Mouse (Mus musculus) midbrain, embryonic 15.5 days (tissue): ENCODE measurements around the gene Pus3. TPM values are rescaled to one million over a fixed set of nuclear protein-coding genes. Genes with fewer than 3 reads are reported as not detected.

ENCODE experiments used
- ATAC-seq: fragments of 200-750 bp; cut with Nextera tagmentation; replicated peaks from 2 replicates; pipeline ENCODE4 v1.8.0; 2017; ENCODE audit warnings: moderate TSS enrichment
- H3K27ac ChIP-seq: fragments of 300-500 bp; sonication (generic); 2 replicates; pipeline ENCODE4 v1.5.1; 2015; ENCODE audit warnings: mild to moderate bottlenecking, inconsistent platforms
- H3K27me3 ChIP-seq: fragments of 300-500 bp; sonication (generic); replicated peaks from 2 replicates; pipeline ENCODE4 v1.6.1; 2015; ENCODE audit warnings: inconsistent platforms
- H3K36me3 ChIP-seq: fragments of 300-500 bp; sonication (generic); replicated peaks from 2 replicates; pipeline ENCODE4 v1.6.1; 2015; ENCODE audit warnings: inconsistent platforms
- H3K4me1 ChIP-seq: fragments of 300-500 bp; sonication (generic); 2 replicates; pipeline ENCODE4 v1.6.1; 2015; ENCODE audit warnings: inconsistent platforms
- H3K4me2 ChIP-seq: fragments of 300-500 bp; sonication (generic); 2 replicates; pipeline ENCODE4 v1.6.1; 2015; ENCODE audit warnings: inconsistent platforms, mild to moderate bottlenecking, moderate library complexity
- H3K4me3 ChIP-seq: fragments of 300-500 bp; sonication (generic); 2 replicates; pipeline ENCODE4 v1.5.1; 2015; ENCODE audit warnings: mild to moderate bottlenecking, inconsistent platforms
- H3K9ac ChIP-seq: fragments of 300-500 bp; sonication (generic); 2 replicates; pipeline ENCODE4 v1.6.1; 2015; ENCODE audit warnings: mild to moderate bottlenecking, inconsistent platforms
- H3K9me3 ChIP-seq: fragments of 300-500 bp; sonication (generic); 2 replicates; pipeline ENCODE4 v1.6.1; 2016; ENCODE audit warnings: inconsistent platforms
- WGBS: fragments of 180-500 bp; shearing (Covaris S2); methylation state at CpG from one replicate; pipeline ENCODE4 v1.1.7; 2015; ENCODE audit warnings: mixed read lengths; 5-methylcytosine and 5-hydroxymethylcytosine counted together
- polyA plus RNA-seq: library from polyadenylated mRNA; unstranded; fragments of >200 nt; fragmentation: Nextera tagmentation; extraction: Ambion mirVana; gene quantifications from 2 replicates; pipeline ENCODE4 v1.2.1, GENCODE M21; 2015

Pus3 gene
- polyA plus RNA-seq, 1 experiment from 2014 or later, result 14.8 TPM

GRCm38 (mm10) chr9:35533266-35533665 is 25.1 kb upstream of the Pus3 start:
- no peaks in the 10 kb centered on the region for H3K27me3 ChIP-seq
- no peak for ATAC-seq
- H3K4me2 ChIP-seq, result no peak overlapping the region
- H3K9ac ChIP-seq, result no peak overlapping the region
- H3K4me3 ChIP-seq, result no peak overlapping the region
- WGBS, result 82% methylated on average over 9 of the region's 9 CpGs
- no peak overlapping the region for H3K27ac ChIP-seq
- no peaks in the 10 kb centered on the region for H3K9me3 ChIP-seq
- no peaks in the 10 kb centered on the region for H3K36me3 ChIP-seq
- no peaks in the 10 kb centered on the region for H3K4me1 ChIP-seq

DNA sequence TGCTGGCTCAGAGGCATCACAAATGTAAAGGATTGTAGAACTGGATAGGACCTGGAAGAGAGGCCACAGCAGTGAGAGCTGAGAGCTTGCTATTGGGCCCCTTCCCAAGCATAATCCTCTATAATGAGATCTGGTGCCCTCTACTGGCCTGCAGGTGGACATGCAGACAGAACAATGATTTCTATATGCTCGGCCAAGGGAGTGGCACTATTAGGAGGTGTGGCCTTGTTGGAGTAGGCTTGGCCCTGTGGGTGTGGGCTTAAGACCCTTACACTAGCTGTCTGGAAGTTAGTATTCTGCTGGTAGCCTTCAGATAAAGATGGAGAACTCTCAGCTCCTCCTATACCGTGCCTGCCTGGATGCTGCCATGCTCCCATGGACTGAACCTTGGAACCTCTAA is 23.3 kb upstream of the Pus3 start:
- Histone ChIP-seq H3K27ac (no peak overlapping the region), H3K4me1 (no peaks in the 10 kb centered on the region), H3K4me3 (no peak overlapping the region), H3K27me3 (no peaks in the 10 kb centered on the region), H3K9ac (no peak overlapping the region), H3K9me3 (no peaks in the 10 kb centered on the region), H3K36me3 (0 out of 2 replicates have a peak, but pooled peaks cover 3% of the 10 kb centered on the region), H3K4me2 (no peak overlapping the region)
- 8% methylated on average over 2 of the region's 2 CpGs for WGBS
- peak; percentile 90 for ATAC-seq

DNA sequence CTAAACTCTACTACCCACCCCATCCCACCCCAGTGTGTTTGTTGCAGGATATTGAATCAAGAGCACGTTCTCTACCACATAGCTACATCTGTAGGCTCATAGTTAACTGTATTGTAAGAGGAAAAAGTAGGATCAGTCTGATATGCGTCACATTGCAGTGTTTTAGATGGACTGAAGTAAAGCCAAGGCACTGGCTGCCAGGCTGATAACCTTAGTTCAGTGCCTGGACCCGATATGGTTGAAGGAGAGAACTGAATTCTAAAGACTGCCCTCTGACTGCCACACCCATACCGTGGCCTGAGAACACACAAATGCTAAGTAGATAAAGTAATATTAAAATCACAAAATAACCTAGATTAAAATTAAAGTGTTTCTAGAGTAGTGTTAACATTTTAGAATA is 22.5 kb upstream of the Pus3 start:
- Histone ChIP-seq H3K4me2 (no peak overlapping the region), H3K36me3 (peaks cover 9% of the 10 kb centered on the region; the same call in 1 of the 2 replicates)

GRCm38 (mm10) chr9:35539001-35539750 is 19.2 kb upstream of the Pus3 start:
- Histone ChIP-seq H3K4me1 (no peaks in the 10 kb centered on the region), H3K36me3 (peaks cover 17% of the 10 kb centered on the region), H3K4me2 (no peak overlapping the region), H3K27ac (no peak overlapping the region), H3K9me3 (no peaks in the 10 kb centered on the region), H3K9ac (no peak overlapping the region), H3K4me3 (no peak overlapping the region), H3K27me3 (no peaks in the 10 kb centered on the region)
- no peak for ATAC-seq
- 75% methylated on average over 13 of the region's 13 CpGs for WGBS

More for the DNA sequence above, 22.5 kb upstream of the Pus3 start:
- 86% methylated on average over 4 of the region's 4 CpGs for WGBS
- no peak overlapping the region for H3K27ac ChIP-seq
- H3K9ac ChIP-seq, result no peak overlapping the region
- no peaks in the 10 kb centered on the region for H3K4me1 ChIP-seq
- no peak for ATAC-seq
- H3K4me3 ChIP-seq, result no peak overlapping the region
- H3K9me3 ChIP-seq, result no peaks in the 10 kb centered on the region
- no peaks in the 10 kb centered on the region for H3K27me3 ChIP-seq

DNA sequence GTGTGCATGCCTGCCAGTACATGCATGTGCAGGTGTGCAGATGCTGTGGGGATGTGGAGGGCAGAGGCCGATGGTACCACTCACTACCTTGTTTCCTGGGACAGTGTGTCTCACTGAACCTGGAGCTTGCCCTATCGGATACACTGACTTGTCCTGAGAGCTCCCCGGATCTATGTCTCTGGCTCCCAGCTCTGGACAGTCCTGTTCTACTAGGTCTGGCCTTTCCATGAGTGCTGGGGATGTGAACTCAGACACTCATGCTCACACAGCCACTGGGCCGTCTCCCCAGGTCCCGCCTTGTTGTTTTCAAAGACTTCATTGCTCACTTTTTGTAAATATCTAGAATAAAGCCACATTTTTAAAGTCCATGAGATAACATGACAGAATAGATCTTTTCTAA is 17.4 kb upstream of the Pus3 start:
- peaks cover 24% of the 10 kb centered on the region for H3K36me3 ChIP-seq
- H3K4me2 ChIP-seq, result no peak overlapping the region
- no peak overlapping the region for H3K27ac ChIP-seq
- no peaks in the 10 kb centered on the region for H3K27me3 ChIP-seq
- H3K4me3 ChIP-seq, result no peak overlapping the region
- no peaks in the 10 kb centered on the region for H3K4me1 ChIP-seq
- 93% methylated on average over 5 of the region's 5 CpGs for WGBS
- no peak overlapping the region for H3K9ac ChIP-seq
- H3K9me3 ChIP-seq, result no peaks in the 10 kb centered on the region
- ATAC-seq, result no peak

- no peak overlapping the region for H3K4me3 ChIP-seq
- ATAC-seq, result peak; percentile 85
- 7% methylated on average over 6 of the region's 6 CpGs for WGBS
- no peak overlapping the region for H3K9ac ChIP-seq
- H3K9me3 ChIP-seq, result no peaks in the 10 kb centered on the region
- no peaks in the 10 kb centered on the region for H3K4me1 ChIP-seq
- H3K36me3 ChIP-seq, result peaks cover 24% of the 10 kb centered on the region
- H3K27ac ChIP-seq, result no peak overlapping the region
- no peak overlapping the region for H3K4me2 ChIP-seq
- no peaks in the 10 kb centered on the region for H3K27me3 ChIP-seq
Measured at GRCm38 (mm10) chr9:35541488-35541887, 16.9 kb upstream of the Pus3 start.

GRCm38 (mm10) chr9:35541941-35542340 is 16.5 kb upstream of the Pus3 start:
- no peak for ATAC-seq
- H3K9me3 ChIP-seq, result no peaks in the 10 kb centered on the region
- H3K4me3 ChIP-seq, result no peak overlapping the region
- H3K27ac ChIP-seq, result no peak overlapping the region
- H3K4me1 ChIP-seq, result no peaks in the 10 kb centered on the region
- no peaks in the 10 kb centered on the region for H3K27me3 ChIP-seq
- 73% methylated on average over 6 of the region's 6 CpGs for WGBS
- no peak overlapping the region for H3K4me2 ChIP-seq
- H3K36me3 ChIP-seq, result peaks cover 24% of the 10 kb centered on the region
- H3K9ac ChIP-seq, result no peak overlapping the region

DNA sequence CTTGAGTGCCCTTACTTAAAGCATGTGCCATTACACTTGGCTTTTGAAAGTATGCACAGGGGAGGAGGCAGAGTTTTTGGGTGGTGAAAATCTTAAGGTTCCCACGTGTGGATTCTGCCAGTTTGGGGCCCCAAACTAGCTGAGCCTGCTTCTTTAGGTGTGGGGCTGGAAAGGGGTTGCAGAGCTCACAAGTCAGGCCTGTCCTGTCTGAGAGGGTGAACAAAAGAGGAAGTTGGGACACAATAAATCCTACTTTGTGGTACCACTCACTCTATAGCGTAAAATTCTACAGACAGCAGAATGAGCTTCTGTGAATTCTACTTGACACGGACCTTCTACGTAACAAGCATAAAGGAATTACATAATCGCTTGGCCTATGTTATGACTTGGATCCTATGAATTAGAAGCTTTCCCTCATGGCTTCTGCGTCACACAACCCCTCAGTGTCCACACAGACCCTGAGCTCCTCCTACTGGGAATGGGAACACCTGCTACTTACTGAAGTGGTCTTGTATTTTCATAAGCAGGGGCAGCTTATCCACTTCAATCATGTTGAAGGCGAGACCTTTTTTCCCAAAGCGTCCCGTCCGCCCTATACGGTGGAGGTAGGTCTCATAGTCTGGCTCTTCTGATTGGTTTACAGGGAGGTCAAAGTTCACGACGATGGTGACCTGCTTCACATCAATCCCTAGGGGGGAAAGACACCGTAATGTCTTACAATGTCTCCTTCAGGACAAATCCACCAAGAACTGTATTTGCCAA is 15.1 kb upstream of the Pus3 start:
- no peaks in the 10 kb centered on the region for H3K4me1 ChIP-seq
- H3K27ac ChIP-seq, result no peak overlapping the region
- WGBS, result 74% methylated on average over 14 of the region's 14 CpGs
- no peak for ATAC-seq
- no peak overlapping the region for H3K4me2 ChIP-seq
- no peak overlapping the region for H3K4me3 ChIP-seq
- H3K9me3 ChIP-seq, result no peaks in the 10 kb centered on the region
- H3K27me3 ChIP-seq, result no peaks in the 10 kb centered on the region
- H3K36me3 ChIP-seq, result peaks cover 24% of the 10 kb centered on the region
- no peak overlapping the region for H3K9ac ChIP-seq

DNA sequence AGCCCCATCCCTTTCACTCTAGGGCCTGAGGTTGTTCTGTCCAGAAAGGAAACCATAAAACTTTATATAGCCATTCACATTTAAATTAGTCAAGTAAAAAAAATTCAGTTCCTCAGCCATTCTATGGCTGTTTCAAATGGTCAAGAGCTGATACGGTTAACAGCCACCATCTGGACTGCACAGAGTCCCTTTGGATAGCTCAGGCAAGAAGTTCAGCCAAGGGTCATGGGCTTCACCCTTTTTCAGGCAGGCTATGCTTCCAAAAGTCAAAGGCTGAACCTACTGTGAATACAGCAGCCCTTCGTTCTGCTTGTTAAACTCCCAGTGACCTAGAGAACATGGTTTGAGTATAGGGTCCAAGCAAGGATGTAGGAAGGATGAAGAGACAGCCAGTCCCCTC is 13.7 kb upstream of the Pus3 start:
- no peaks in the 10 kb centered on the region for H3K4me1 ChIP-seq
- ATAC-seq, result no peak
- peaks cover 24% of the 10 kb centered on the region for H3K36me3 ChIP-seq
- H3K9ac ChIP-seq, result no peak overlapping the region
- no peaks in the 10 kb centered on the region for H3K9me3 ChIP-seq
- no peak overlapping the region for H3K4me2 ChIP-seq
- no peak overlapping the region for H3K4me3 ChIP-seq
- 90% methylated on average over 2 of the region's 2 CpGs for WGBS
- H3K27ac ChIP-seq, result no peak overlapping the region
- no peaks in the 10 kb centered on the region for H3K27me3 ChIP-seq

- no peak overlapping the region for H3K4me3 ChIP-seq
- H3K36me3 ChIP-seq, result peaks cover 17% of the 10 kb centered on the region
- no peak for ATAC-seq
- no peaks in the 10 kb centered on the region for H3K9me3 ChIP-seq
- no peaks in the 10 kb centered on the region for H3K27me3 ChIP-seq
- no peak overlapping the region for H3K27ac ChIP-seq
- H3K4me2 ChIP-seq, result no peak overlapping the region
- H3K4me1 ChIP-seq, result no peaks in the 10 kb centered on the region
- H3K9ac ChIP-seq, result no peak overlapping the region
- WGBS, result 75% methylated on average over 12 of the region's 12 CpGs
Measured at GRCm38 (mm10) chr9:35545704-35546103, 12.7 kb upstream of the Pus3 start.

DNA sequence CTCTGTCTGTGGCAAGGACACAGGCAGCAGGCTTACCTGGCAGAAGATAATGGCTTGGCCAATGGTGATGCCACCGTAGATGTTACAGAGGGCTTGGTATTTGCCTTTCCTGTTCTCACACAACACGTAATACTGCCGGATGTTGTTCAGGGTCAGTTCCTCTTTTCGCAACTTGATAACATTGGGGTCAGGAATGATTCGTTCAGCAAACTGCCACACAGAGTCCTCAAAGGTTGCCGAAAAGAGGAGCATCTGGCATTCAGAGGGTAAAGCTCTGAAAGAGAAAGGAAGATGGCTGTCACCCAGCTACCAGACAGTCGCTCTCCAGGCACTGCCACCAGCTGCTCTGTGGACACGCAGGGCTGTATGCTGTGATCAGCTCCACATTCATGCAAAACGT is 11.7 kb upstream of the Pus3 start:
- Histone ChIP-seq H3K27me3 (no peaks in the 10 kb centered on the region), H3K9ac (no peak overlapping the region), H3K4me3 (no peak overlapping the region), H3K4me1 (no peaks in the 10 kb centered on the region), H3K9me3 (no peaks in the 10 kb centered on the region), H3K27ac (no peak overlapping the region), H3K36me3 (peaks cover 14% of the 10 kb centered on the region; the same call in 1 of the 2 replicates), H3K4me2 (no peak overlapping the region)
- 90% methylated on average over 9 of the region's 9 CpGs for WGBS
- ATAC-seq, result no peak

- Histone ChIP-seq H3K27ac (no peak overlapping the region), H3K27me3 (no peaks in the 10 kb centered on the region), H3K4me2 (no peak overlapping the region), H3K4me3 (no peak overlapping the region), H3K4me1 (no peaks in the 10 kb centered on the region), H3K9me3 (no peaks in the 10 kb centered on the region), H3K36me3 (peaks cover 7% of the 10 kb centered on the region; the same call in 1 of the 2 replicates), H3K9ac (no peak overlapping the region)
- WGBS, result 87% methylated on average over 9 of the region's 9 CpGs
- no peak for ATAC-seq
Measured at GRCm38 (mm10) chr9:35548455-35548854, 9.9 kb upstream of the Pus3 start.
